Mouse (Mus musculus) left cerebral cortex, adult 11 months (tissue): ENCODE measurements around the gene Hdhd3.
"Not testable (repeated sequence)": the region's sequence is repeated elsewhere in the genome, so short reads cannot be mapped to it uniquely, and the experiment has no call there.

Experiments used
- DNase-seq: peaks from one replicate; pipeline ENCODE4 v3.0.0; 2022; ENCODE audit warnings: low spot score

The Hdhd3 gene

DNA sequence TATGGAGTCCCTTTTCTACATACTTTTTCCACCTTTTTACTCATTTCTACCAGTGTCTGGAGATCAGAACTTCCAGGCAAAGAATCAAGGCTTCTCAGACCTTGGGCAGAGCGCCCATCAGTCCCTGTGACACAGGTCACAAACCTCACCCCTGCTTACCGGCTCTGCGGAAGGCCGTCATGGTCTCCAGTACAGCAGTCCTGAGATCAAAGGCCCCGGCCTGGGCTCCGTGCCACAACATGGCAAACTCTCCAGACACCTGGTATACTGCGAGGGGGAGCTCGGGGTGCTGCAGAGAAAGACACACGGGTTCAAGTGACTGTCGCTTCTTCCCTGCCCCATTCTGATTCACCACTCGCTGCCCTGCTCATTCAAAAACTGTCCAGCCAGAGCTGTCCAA lies 6.7 kb upstream of the Hdhd3 start:
- no peak for DNase-seq

- DNase-seq, result no peak
Measured at GRCm38 (mm10) chr4:62508839-62509238, 5.6 kb upstream of the Hdhd3 start.

GRCm38 (mm10) chr4:62506798-62507197 lies 3.5 kb upstream of the Hdhd3 start:
- no peak for DNase-seq

DNA sequence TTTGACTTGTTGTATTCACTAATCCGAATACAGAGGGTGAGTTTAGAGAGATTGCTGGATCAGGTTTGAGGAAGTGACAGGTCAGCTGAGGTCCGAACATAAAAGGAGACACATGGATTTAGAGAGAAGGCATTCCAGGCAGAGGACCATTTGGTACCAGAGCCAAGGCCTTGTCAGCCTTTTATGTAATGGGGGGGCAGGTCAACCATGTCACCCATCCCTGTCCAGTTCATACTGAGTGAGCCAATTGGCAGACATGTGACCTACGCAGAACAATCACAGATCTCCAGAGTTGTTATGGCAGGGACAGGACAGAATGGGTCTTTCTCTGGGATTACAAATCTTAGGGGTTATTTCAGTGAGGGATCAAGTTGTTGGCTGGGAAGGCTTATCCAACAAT lies 2.7 kb upstream of the Hdhd3 start:
- DNase-seq, result no peak

DNA sequence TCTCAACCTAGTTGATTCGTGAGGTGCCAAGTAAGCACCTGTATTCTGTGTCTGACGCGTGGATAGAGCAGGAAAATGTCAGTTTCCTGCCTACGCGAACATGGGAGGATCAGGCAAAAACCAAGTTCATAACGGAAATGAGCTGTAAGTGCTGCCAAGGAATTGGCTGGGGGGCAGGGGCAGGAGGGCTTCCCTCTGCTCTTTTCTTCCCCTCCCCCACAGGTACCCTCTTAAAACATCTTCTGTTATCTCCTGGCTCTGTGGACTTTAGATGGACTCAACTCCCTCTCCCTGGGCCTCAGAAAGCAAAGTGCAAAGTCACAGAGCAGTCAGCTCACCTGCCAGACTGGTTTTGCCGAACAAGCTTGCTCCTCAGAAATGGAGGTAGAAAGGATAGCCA lies 298 bp downstream of the Hdhd3 start:
- no peak for DNase-seq

DNA sequence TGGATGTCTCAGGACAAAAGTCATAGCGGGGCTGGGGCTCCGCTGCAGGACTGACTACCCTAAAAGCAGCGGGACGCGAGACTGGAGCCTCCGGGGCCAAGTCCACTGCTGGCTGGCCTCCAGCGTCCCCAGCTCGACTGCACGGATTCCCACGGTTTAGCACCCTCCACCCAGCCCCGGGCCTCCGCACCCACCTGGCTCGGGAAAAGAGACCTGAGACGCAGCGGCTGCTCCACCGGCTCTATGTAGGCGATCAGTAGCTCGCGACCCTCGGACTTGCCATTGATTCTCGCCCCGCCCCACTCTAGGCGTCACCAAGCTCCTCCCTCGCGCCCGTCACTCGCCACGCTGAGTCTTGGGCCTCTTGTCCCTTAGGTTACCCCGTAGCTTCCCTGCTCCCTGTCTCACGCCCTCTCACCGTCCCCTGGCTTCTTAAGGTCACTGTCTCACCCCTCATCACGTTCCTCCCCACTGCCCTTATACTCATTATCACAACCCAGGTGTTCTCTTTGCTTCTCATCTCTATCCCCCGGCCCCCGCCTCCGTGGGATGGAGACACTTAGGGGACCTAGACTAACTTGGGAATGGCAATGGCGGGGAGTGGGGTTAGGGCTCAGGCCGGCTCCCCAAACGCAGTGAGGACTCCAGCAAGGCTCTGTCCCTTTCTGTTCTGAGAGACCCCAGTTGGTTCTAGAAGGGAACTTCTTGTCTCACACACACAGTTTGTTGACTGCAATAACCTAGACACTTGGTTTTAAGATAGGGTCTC lies 1.1 kb downstream of the Hdhd3 start:
- peak; percentile 83 for DNase-seq

- no peak for DNase-seq
Measured at GRCm38 (mm10) chr4:62501534-62501933, 1.7 kb downstream of the Hdhd3 start.

GRCm38 (mm10) chr4:62500799-62501198 lies 2.5 kb downstream of the Hdhd3 start:
- DNase-seq, result no peak

- DNase-seq, result peak; percentile 57
Measured at GRCm38 (mm10) chr4:62496815-62497214, 6.5 kb downstream of the Hdhd3 start.

GRCm38 (mm10) chr4:62495946-62496345 lies 7.3 kb downstream of the Hdhd3 start:
- DNase-seq, result no peak

GRCm38 (mm10) chr4:62494230-62494629 lies 9.0 kb downstream of the Hdhd3 start:
- DNase-seq, result no peak

GRCm38 (mm10) chr4:62492682-62493081 lies 10.6 kb downstream of the Hdhd3 start:
- no peak for DNase-seq

DNA sequence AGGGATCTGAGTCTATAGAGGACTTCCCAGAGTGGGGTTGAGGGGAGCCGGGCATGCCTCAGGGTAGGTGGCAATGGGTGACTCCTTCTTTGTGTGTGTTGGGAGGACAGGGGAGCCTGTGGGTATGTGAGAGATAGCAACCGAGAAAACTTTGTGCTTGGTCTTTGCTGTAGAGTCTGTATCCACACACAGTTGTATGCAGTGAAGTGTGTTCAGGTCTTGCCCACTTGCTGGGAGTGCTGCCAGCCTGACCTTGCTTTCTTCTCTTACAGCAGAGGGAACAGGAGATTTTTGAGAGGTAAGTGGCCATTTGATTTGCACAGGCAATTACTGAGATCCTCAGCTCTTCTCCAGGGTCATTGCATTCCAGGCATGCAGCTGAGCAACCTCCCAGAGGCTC lies 15.4 kb downstream of the Hdhd3 start:
- DNase-seq, result no peak

DNA sequence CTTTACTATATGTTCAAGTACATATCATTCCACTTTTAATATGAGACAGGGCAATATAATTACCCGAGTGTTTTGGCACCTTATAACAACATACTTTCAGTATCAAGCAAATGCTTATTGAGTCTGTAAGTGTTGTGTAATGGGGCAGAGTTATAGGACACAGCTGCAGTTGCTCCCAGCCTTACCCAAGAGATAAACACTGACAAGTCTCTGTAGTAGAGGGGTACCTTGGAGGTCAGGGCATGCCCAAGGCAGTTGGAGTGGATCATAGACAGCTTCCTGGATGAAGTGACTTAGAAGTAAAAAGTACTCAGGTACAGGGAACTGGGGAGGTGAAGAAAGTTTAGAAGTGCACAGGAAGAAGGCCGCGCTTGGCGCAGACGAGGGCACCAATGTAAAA lies 16.1 kb downstream of the Hdhd3 start:
- no peak for DNase-seq

DNA sequence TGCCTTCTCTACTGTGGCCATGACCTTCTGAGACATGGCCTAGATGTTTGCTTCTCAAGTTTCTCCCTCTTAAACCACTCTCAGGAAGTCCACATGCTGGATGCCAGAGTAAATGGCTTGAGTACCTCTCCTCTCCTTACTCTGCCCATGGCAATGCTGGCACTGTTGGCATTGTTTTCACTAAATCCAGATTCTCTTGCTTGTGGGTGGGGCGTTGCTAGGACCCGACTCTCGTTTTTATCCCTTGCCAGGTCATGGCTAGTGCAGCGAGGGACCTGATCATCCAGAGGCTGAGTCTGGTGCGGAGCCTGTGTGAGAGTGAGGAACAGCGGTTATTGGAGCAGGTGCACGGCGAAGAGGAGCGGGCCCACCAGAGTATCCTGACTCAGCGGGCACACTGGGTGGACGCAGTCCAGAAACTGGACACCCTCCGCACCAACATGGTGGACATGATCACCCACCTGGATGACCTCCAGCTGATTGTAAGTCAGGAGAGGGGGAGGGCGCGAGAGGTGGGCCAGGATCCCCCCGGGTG lies 17.0 kb downstream of the Hdhd3 start:
- DNase-seq, result no peak

DNA sequence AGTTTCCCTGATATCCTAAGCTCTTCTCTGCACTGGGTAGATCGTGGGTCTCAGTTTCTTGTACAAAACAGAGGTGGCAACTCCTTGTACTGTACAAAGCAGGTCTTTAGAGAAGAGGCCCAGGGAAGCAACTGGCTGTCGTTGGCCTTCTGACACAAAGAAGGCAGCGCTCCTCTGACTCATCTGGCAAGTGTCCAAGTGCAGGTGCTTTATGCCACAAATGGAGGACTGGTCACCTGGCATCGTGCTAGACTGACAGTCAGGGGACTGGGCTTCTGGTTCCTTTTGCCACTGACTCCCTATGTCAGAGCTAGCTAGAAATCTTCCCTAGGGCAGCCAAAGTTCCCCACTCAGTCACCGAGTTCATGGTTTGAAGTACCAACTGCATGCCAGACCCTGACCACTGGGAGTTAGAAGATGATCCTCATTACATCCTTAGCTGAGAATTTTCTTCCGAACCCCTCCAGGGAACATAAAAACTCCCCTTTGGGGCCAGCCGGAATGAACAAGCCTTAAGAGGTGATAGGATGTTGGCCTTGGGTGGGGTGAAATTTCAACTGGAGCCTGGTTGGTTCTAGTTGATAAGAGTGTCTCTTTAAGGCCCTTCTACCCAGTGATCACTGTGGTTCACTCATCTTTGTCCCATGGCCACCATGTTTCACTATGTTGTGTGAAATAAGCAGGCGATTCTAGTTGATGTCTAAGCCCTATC lies 17.7 kb downstream of the Hdhd3 start:
- no peak for DNase-seq

GRCm38 (mm10) chr4:62484928-62485327 lies 18.3 kb downstream of the Hdhd3 start:
- no peak for DNase-seq

- DNase-seq, result no peak
Measured at GRCm38 (mm10) chr4:62480709-62481605, 22.3 kb downstream of the Hdhd3 start.

- no peak for DNase-seq
Measured at GRCm38 (mm10) chr4:62479937-62480708, 23.1 kb downstream of the Hdhd3 start, which contains the start of gene Bspry. Gene Bspry, plus strand, starts transcription at chr4:62480053.

- not testable (repeated sequence) for DNase-seq
Measured at GRCm38 (mm10) chr4:62479593-62479936, 23.7 kb downstream of the Hdhd3 start.

- no peak for DNase-seq
Measured at GRCm38 (mm10) chr4:62477542-62478244, 25.6 kb downstream of the Hdhd3 start.
